Mouse (Mus musculus) right cerebral cortex, postnatal 10 days (tissue): ENCODE data around the gene Prtg.

Experiments
- DNase-seq, 2 experiments: peaks; one replicate each; pipeline ENCODE4 v3.0.0; 2021; ENCODE audit warnings: low spot score in 2 of 2

Gene Prtg

GRCm38 (mm10) chr9:72906693-72907103 lies 100.0 kb downstream of the Prtg start:
- DNase-seq: peak; percentile 63

- DNase-seq: peak in 1 of 2 experiments; percentile 10
These were observed 104.7 kb downstream of the Prtg start for GRCm38 (mm10) chr9:72911381-72911780.

- DNase-seq: peak in 1 of 2 experiments; percentile 2
These were observed 106.9 kb downstream of the Prtg start for GRCm38 (mm10) chr9:72913551-72913950.

GRCm38 (mm10) chr9:72915728-72916127 lies 109.1 kb downstream of the Prtg start:
- no peak for DNase-seq

GRCm38 (mm10) chr9:72923068-72923467 lies 116.4 kb downstream of the Prtg start:
- no peak for DNase-seq

- DNase-seq: peak; percentile 49 to 63
These were observed 118.6 kb downstream of the Prtg start, which contains the start of gene Pygo1 for GRCm38 (mm10) chr9:72925021-72925934. Pygo1 (plus strand) TSS chr9:72925645.

- no peak for DNase-seq
These were observed 119.2 kb downstream of the Prtg start for GRCm38 (mm10) chr9:72925935-72926258.

- DNase-seq: peak; percentile 53 to 72
These were observed 124.6 kb downstream of the Prtg start for GRCm38 (mm10) chr9:72931166-72931790.

- no peak for DNase-seq
These were observed 128.6 kb downstream of the Prtg start for GRCm38 (mm10) chr9:72935309-72935708.

GRCm38 (mm10) chr9:72936301-72936700 lies 129.6 kb downstream of the Prtg start:
- no peak for DNase-seq

GRCm38 (mm10) chr9:72943424-72943823 lies 136.8 kb downstream of the Prtg start:
- no peak for DNase-seq

- DNase-seq: no peak
These were observed 137.6 kb downstream of the Prtg start for GRCm38 (mm10) chr9:72944286-72944685.

- DNase-seq: no peak
These were observed 140.3 kb downstream of the Prtg start for GRCm38 (mm10) chr9:72947010-72947409.

GRCm38 (mm10) chr9:72949572-72949971 lies 142.9 kb downstream of the Prtg start:
- DNase-seq: no peak

- DNase-seq: no peak
These were observed 148.1 kb downstream of the Prtg start for GRCm38 (mm10) chr9:72954746-72955145.

GRCm38 (mm10) chr9:72955546-72955945 lies 148.9 kb downstream of the Prtg start:
- DNase-seq: peak; percentile 67 to 74

GRCm38 (mm10) chr9:72958521-72959450 lies 152.1 kb downstream of the Prtg start, which contains the start of the genes Dyx1c1 and Gm44503:
Dyx1c1 (plus strand) TSS chr9:72958785.
Gm44503 (plus strand) TSS chr9:72958852.
- peak; percentile 90 to 91 for DNase-seq

GRCm38 (mm10) chr9:72961346-72961745 lies 154.7 kb downstream of the Prtg start:
- DNase-seq: no peak

GRCm38 (mm10) chr9:72961959-72962358 lies 155.3 kb downstream of the Prtg start:
- DNase-seq: no peak
